Mouse (Mus musculus) midbrain, embryonic 15.5 days (tissue): ENCODE measurements around the gene Rarb. TPM values are rescaled to one million over a fixed set of nuclear protein-coding genes. Genes with fewer than 3 reads are reported as not detected.

Experiments used
- ATAC-seq: fragments of 200-750 bp; cut with Nextera tagmentation; replicated peaks from 2 replicates; pipeline ENCODE4 v1.8.0; 2017; ENCODE audit warnings: moderate TSS enrichment
- H3K27ac ChIP-seq: fragments of 300-500 bp; sonication (generic); 2 replicates; pipeline ENCODE4 v1.5.1; 2015; ENCODE audit warnings: mild to moderate bottlenecking, inconsistent platforms
- H3K27me3 ChIP-seq: fragments of 300-500 bp; sonication (generic); replicated peaks from 2 replicates; pipeline ENCODE4 v1.6.1; 2015; ENCODE audit warnings: inconsistent platforms
- H3K36me3 ChIP-seq: fragments of 300-500 bp; sonication (generic); replicated peaks from 2 replicates; pipeline ENCODE4 v1.6.1; 2015; ENCODE audit warnings: inconsistent platforms
- H3K4me1 ChIP-seq: fragments of 300-500 bp; sonication (generic); 2 replicates; pipeline ENCODE4 v1.6.1; 2015; ENCODE audit warnings: inconsistent platforms
- H3K4me2 ChIP-seq: fragments of 300-500 bp; sonication (generic); 2 replicates; pipeline ENCODE4 v1.6.1; 2015; ENCODE audit warnings: inconsistent platforms, mild to moderate bottlenecking, moderate library complexity
- H3K4me3 ChIP-seq: fragments of 300-500 bp; sonication (generic); 2 replicates; pipeline ENCODE4 v1.5.1; 2015; ENCODE audit warnings: mild to moderate bottlenecking, inconsistent platforms
- H3K9ac ChIP-seq: fragments of 300-500 bp; sonication (generic); 2 replicates; pipeline ENCODE4 v1.6.1; 2015; ENCODE audit warnings: mild to moderate bottlenecking, inconsistent platforms
- H3K9me3 ChIP-seq: fragments of 300-500 bp; sonication (generic); 2 replicates; pipeline ENCODE4 v1.6.1; 2016; ENCODE audit warnings: inconsistent platforms
- WGBS: fragments of 180-500 bp; shearing (Covaris S2); methylation state at CpG from one replicate; pipeline ENCODE4 v1.1.7; 2015; ENCODE audit warnings: mixed read lengths; 5-methylcytosine and 5-hydroxymethylcytosine counted together
- polyA plus RNA-seq: library from polyadenylated mRNA; unstranded; fragments of >200 nt; fragmentation: Nextera tagmentation; extraction: Ambion mirVana; gene quantifications from 2 replicates; pipeline ENCODE4 v1.2.1, GENCODE M21; 2015

Rarb gene
- polyA plus RNA-seq, 1 experiment from 2014 or later: 8.1 TPM

GRCm38 (mm10) chr14:16728175-16728838 is 90.6 kb downstream of the Rarb start:
- 89% methylated on average over 2 of the region's 2 CpGs for WGBS
- Histone ChIP-seq H3K36me3 (no peaks in the 10 kb centered on the region), H3K4me3 (no peak overlapping the region), H3K9me3 (no peaks in the 10 kb centered on the region), H3K4me1 (peaks cover 4% of the 10 kb centered on the region; the same call in 1 of the 2 replicates), H3K4me2 (no peak overlapping the region), H3K27me3 (0 out of 2 replicates have a peak, but pooled peaks cover 4% of the 10 kb centered on the region), H3K27ac (no peak overlapping the region), H3K9ac (no peak overlapping the region)
- ATAC-seq: no peak; the same call in 1 of the 2 replicates

GRCm38 (mm10) chr14:16723991-16724390 is 95.0 kb downstream of the Rarb start:
- no peak overlapping the region for H3K4me3 ChIP-seq
- H3K27ac ChIP-seq: no peak overlapping the region
- no peak overlapping the region for H3K9ac ChIP-seq
- H3K9me3 ChIP-seq: no peaks in the 10 kb centered on the region
- no peak for ATAC-seq
- H3K4me1 ChIP-seq: no peaks in the 10 kb centered on the region
- no peak overlapping the region for H3K4me2 ChIP-seq
- H3K27me3 ChIP-seq: no peaks in the 10 kb centered on the region
- WGBS: 88% methylated on average over 15 of the region's 15 CpGs
- H3K36me3 ChIP-seq: no peaks in the 10 kb centered on the region

- no peak overlapping the region for H3K9ac ChIP-seq
- no peak overlapping the region for H3K4me2 ChIP-seq
- 72% methylated on average over 3 of the region's 3 CpGs for WGBS
- ATAC-seq: no peak
- no peaks in the 10 kb centered on the region for H3K36me3 ChIP-seq
- no peaks in the 10 kb centered on the region for H3K9me3 ChIP-seq
- H3K27me3 ChIP-seq: no peaks in the 10 kb centered on the region
- no peak overlapping the region for H3K27ac ChIP-seq
- H3K4me3 ChIP-seq: no peak overlapping the region
- no peaks in the 10 kb centered on the region; the same call in 1 of the 2 replicates for H3K4me1 ChIP-seq
Measured at GRCm38 (mm10) chr14:16717821-16718220, 101.1 kb downstream of the Rarb start.

GRCm38 (mm10) chr14:16714344-16714955 is 104.5 kb downstream of the Rarb start:
- Histone ChIP-seq H3K27ac (no peak overlapping the region), H3K9me3 (no peaks in the 10 kb centered on the region), H3K4me2 (no peak overlapping the region), H3K36me3 (no peaks in the 10 kb centered on the region), H3K9ac (no peak overlapping the region), H3K4me1 (no peaks in the 10 kb centered on the region; the same call in 1 of the 2 replicates), H3K27me3 (no peaks in the 10 kb centered on the region), H3K4me3 (no peak overlapping the region)
- ATAC-seq: peak; percentile 53
- WGBS: 51% methylated on average over 9 of the region's 9 CpGs

- 48% methylated on average over 2 of the region's 2 CpGs for WGBS
- H3K4me3 ChIP-seq: no peak overlapping the region
- no peaks in the 10 kb centered on the region for H3K27me3 ChIP-seq
- H3K9ac ChIP-seq: no peak overlapping the region
- H3K4me2 ChIP-seq: no peak overlapping the region
- H3K4me1 ChIP-seq: no peaks in the 10 kb centered on the region; the same call in 1 of the 2 replicates
- no peaks in the 10 kb centered on the region for H3K36me3 ChIP-seq
- ATAC-seq: 0 out of 2 replicates have a peak, but pooled peaks have one; percentile 31
- no peaks in the 10 kb centered on the region for H3K9me3 ChIP-seq
- 0 out of 2 replicates have a peak overlapping the region, but pooled peaks have one; percentile 25 for H3K27ac ChIP-seq
Measured at GRCm38 (mm10) chr14:16713773-16714172, 105.2 kb downstream of the Rarb start.

- Histone ChIP-seq H3K9me3 (no peaks in the 10 kb centered on the region), H3K9ac (no peak overlapping the region), H3K27ac (no peak overlapping the region), H3K4me2 (no peak overlapping the region), H3K36me3 (no peaks in the 10 kb centered on the region), H3K27me3 (no peaks in the 10 kb centered on the region), H3K4me3 (no peak overlapping the region), H3K4me1 (no peaks in the 10 kb centered on the region)
- 77% methylated on average over 4 of the region's 4 CpGs for WGBS
- ATAC-seq: no peak
Measured at GRCm38 (mm10) chr14:16699228-16699627, 119.7 kb downstream of the Rarb start.

GRCm38 (mm10) chr14:16695453-16696120 is 123.4 kb downstream of the Rarb start:
- H3K9ac ChIP-seq: no peak overlapping the region
- no peak overlapping the region for H3K4me3 ChIP-seq
- no peaks in the 10 kb centered on the region for H3K36me3 ChIP-seq
- no peak overlapping the region for H3K4me2 ChIP-seq
- no peak for ATAC-seq
- no peak overlapping the region for H3K27ac ChIP-seq
- H3K9me3 ChIP-seq: no peaks in the 10 kb centered on the region
- H3K27me3 ChIP-seq: no peaks in the 10 kb centered on the region
- 53% methylated on average over 3 of the region's 3 CpGs for WGBS
- H3K4me1 ChIP-seq: no peaks in the 10 kb centered on the region

- Histone ChIP-seq H3K4me3 (no peak overlapping the region), H3K4me2 (no peak overlapping the region), H3K9ac (no peak overlapping the region), H3K36me3 (no peaks in the 10 kb centered on the region), H3K27ac (no peak overlapping the region), H3K27me3 (no peaks in the 10 kb centered on the region), H3K9me3 (no peaks in the 10 kb centered on the region), H3K4me1 (no peaks in the 10 kb centered on the region)
- 72% methylated on average over 3 of the region's 3 CpGs for WGBS
- ATAC-seq: no peak
Measured at GRCm38 (mm10) chr14:16678335-16678734, 140.6 kb downstream of the Rarb start.

- no peak overlapping the region for H3K27ac ChIP-seq
- H3K4me3 ChIP-seq: no peak overlapping the region
- no peaks in the 10 kb centered on the region for H3K27me3 ChIP-seq
- H3K9ac ChIP-seq: no peak overlapping the region
- no peaks in the 10 kb centered on the region for H3K9me3 ChIP-seq
- no peak overlapping the region for H3K4me2 ChIP-seq
- H3K36me3 ChIP-seq: no peaks in the 10 kb centered on the region
- ATAC-seq: no peak
- H3K4me1 ChIP-seq: no peaks in the 10 kb centered on the region
Measured at GRCm38 (mm10) chr14:16677081-16677480, 141.9 kb downstream of the Rarb start.

GRCm38 (mm10) chr14:16670571-16670970 is 148.4 kb downstream of the Rarb start:
- H3K27ac ChIP-seq: no peak overlapping the region
- no peak overlapping the region for H3K4me3 ChIP-seq
- WGBS: 68% methylated on average over 3 of the region's 3 CpGs
- H3K9me3 ChIP-seq: no peaks in the 10 kb centered on the region
- H3K9ac ChIP-seq: no peak overlapping the region
- H3K27me3 ChIP-seq: no peaks in the 10 kb centered on the region
- H3K4me1 ChIP-seq: no peaks in the 10 kb centered on the region
- no peak for ATAC-seq
- H3K4me2 ChIP-seq: no peak overlapping the region
- no peaks in the 10 kb centered on the region for H3K36me3 ChIP-seq

GRCm38 (mm10) chr14:16639153-16639943 is 179.6 kb downstream of the Rarb start:
- H3K36me3 ChIP-seq: no peaks in the 10 kb centered on the region
- H3K4me3 ChIP-seq: no peak overlapping the region
- H3K4me1 ChIP-seq: no peaks in the 10 kb centered on the region
- no peak overlapping the region for H3K27ac ChIP-seq
- H3K27me3 ChIP-seq: no peaks in the 10 kb centered on the region
- H3K4me2 ChIP-seq: no peak overlapping the region
- H3K9me3 ChIP-seq: no peaks in the 10 kb centered on the region
- 78% methylated on average over 19 of the region's 19 CpGs for WGBS
- no peak overlapping the region for H3K9ac ChIP-seq
- no peak for ATAC-seq

- no peaks in the 10 kb centered on the region for H3K27me3 ChIP-seq
- ATAC-seq: no peak
- no peak overlapping the region for H3K4me3 ChIP-seq
- H3K9me3 ChIP-seq: no peaks in the 10 kb centered on the region
- H3K27ac ChIP-seq: no peak overlapping the region
- H3K4me1 ChIP-seq: no peaks in the 10 kb centered on the region
- no peak overlapping the region for H3K4me2 ChIP-seq
- H3K9ac ChIP-seq: no peak overlapping the region
- no peaks in the 10 kb centered on the region for H3K36me3 ChIP-seq
Measured at GRCm38 (mm10) chr14:16613975-16614374, 205.0 kb downstream of the Rarb start.
